Mouse (Mus musculus) right cerebral cortex, postnatal 14 days (tissue): ENCODE measurements around the gene Prl8a8.

Experiments used
- DNase-seq: peaks from one replicate; pipeline ENCODE4 v3.0.0; 2022

Prl8a8 gene

GRCm38 (mm10) chr13:27513117-27513516, at the start of gene Prl8a8:
TSS of gene Prl8a8 (minus strand) at chr13:27513217.
- no peak for DNase-seq

GRCm38 (mm10) chr13:27553336-27553735, 40.3 kb upstream of the Prl8a8 start:
- no peak for DNase-seq

- no peak for DNase-seq
Measured at GRCm38 (mm10) chr13:27523156-27523555, 10.1 kb upstream of the Prl8a8 start.

- no peak for DNase-seq
Measured at GRCm38 (mm10) chr13:27507645-27508044, 5.4 kb downstream of the Prl8a8 start.
